Mouse (Mus musculus): ENCODE measurements around the gene Pus7.

- TF ChIP-seq GATA1 (IDR thresholded peaks at IDR 0.05; ENCODE audit: low read length): no peak
- TF ChIP-seq TAL1 (IDR thresholded peaks at IDR 0.05; ENCODE audit: low read length): no peak
Measured at GRCm38 (mm10) chr5:23697457-23697856, 86.1 kb downstream of the Pus7 start.
